Comparison of ENCODE assay signal across 9 mouse cellular contexts in the genomic region with DNA sequence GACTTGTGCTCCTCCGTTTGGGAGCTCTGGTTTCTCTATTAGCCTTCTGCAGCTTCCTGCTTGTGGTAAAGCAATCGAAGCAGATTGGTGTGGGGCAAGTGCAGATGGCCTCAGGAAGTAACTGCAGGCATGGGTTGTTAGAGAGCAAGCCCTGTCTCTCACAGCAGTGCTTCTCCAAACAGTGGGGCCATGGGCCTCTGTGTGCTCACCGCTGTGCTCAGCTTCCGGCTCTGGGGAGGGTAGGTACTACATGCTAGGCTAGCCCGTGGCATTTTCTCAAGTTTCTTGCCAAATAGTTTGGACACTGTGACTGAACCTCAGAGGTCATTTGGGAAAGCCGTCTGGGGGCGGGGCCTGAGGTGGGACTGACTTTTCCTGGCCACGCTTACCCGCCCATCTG. TPM values are rescaled to one million over a fixed set of nuclear protein-coding genes. Genes with fewer than 3 reads are reported as not detected.
DNase-seq lines count a peak whose midpoint lies in the region; ATAC-seq lines count a peak whose summit lies in the region.
"Had no signal": no experiment of that assay in that cellular context is flagged by ENCODE, and none has a peak within 500 bp of the region (broad histone marks: within the 10 kb centered on the region; RNA-seq: fewer than 3 reads in every experiment).

No protein-coding gene starts in this region.

- no peak for ATAC-seq in forebrain, embryonic 14.5 days
- no peak for ATAC-seq in forebrain, embryonic 11.5 days (replicated peaks; ENCODE audit: low FRiP score)
- ATAC-seq in liver, embryonic 12.5 days, result no peak
- ATAC-seq in forebrain, embryonic 15.5 days (replicated peaks), result no peak

- H3K9ac ChIP-seq in forebrain, embryonic 14.5 days (ENCODE audit: low read length), result peak overlapping the region; percentile 17; the same call in 1 of the 2 replicates
- no peak overlapping the region for H3K9ac ChIP-seq in forebrain, embryonic 11.5 days (ENCODE audit: low read length)
- H3K9ac ChIP-seq in liver, embryonic 12.5 days, result no peak overlapping the region
- H3K9ac ChIP-seq in forebrain, embryonic 15.5 days (replicated peaks), result no peak overlapping the region
- H3K9ac ChIP-seq: lung, embryonic 15.5 days had no signal

- H3K9me3 ChIP-seq in forebrain, embryonic 14.5 days (replicated peaks; ENCODE audit: control insufficient read depth, low read length), result no peaks in the 10 kb centered on the region
- H3K9me3 ChIP-seq in forebrain, embryonic 11.5 days (ENCODE audit: control insufficient read depth, low read length), result no peaks in the 10 kb centered on the region
- no peaks in the 10 kb centered on the region for H3K9me3 ChIP-seq in liver, embryonic 12.5 days (replicated peaks)
- no peaks in the 10 kb centered on the region for H3K9me3 ChIP-seq in forebrain, embryonic 15.5 days
- H3K9me3 ChIP-seq: lung, embryonic 15.5 days had no signal

- peaks cover 48% of the 10 kb centered on the region for H3K36me3 ChIP-seq in forebrain, embryonic 14.5 days (ENCODE audit: control insufficient read depth, insufficient read depth, low read length)
- no peaks in the 10 kb centered on the region; the same call in 1 of the 2 replicates for H3K36me3 ChIP-seq in forebrain, embryonic 11.5 days (ENCODE audit: control insufficient read depth, insufficient read depth, low read length)
- peaks cover 100% of the 10 kb centered on the region for H3K36me3 ChIP-seq in liver, embryonic 12.5 days
- H3K36me3 ChIP-seq in forebrain, embryonic 15.5 days, result no peaks in the 10 kb centered on the region

- H3K4me2 ChIP-seq in forebrain, embryonic 14.5 days (ENCODE audit: low read length), result no peak overlapping the region
- no peak overlapping the region for H3K4me2 ChIP-seq in forebrain, embryonic 11.5 days (ENCODE audit: low read depth, low read length, severe bottlenecking)
- no peak overlapping the region for H3K4me2 ChIP-seq in liver, embryonic 12.5 days
- no peak overlapping the region for H3K4me2 ChIP-seq in forebrain, embryonic 15.5 days (replicated peaks)
- H3K4me2 ChIP-seq: lung, embryonic 15.5 days had no signal

- WGBS in forebrain, embryonic 14.5 days, result 82% methylated on average over 9 of the region's 9 CpGs
- WGBS in forebrain, embryonic 11.5 days, result 84% methylated on average over 9 of the region's 9 CpGs
- WGBS in liver, embryonic 12.5 days (ENCODE audit: insufficient replicate concordance), result 50% methylated on average over 9 of the region's 9 CpGs
- WGBS in forebrain, embryonic 15.5 days, result 86% methylated on average over 9 of the region's 9 CpGs

- H3K27ac ChIP-seq in forebrain, embryonic 14.5 days (ENCODE audit: low read depth, low read length), result no peak overlapping the region
- no peak overlapping the region for H3K27ac ChIP-seq in forebrain, embryonic 11.5 days (ENCODE audit: low read depth, low read length)
- H3K27ac ChIP-seq in liver, embryonic 12.5 days, result peak overlapping the region; percentile 25; the same call in 1 of the 2 replicates
- no peak overlapping the region for H3K27ac ChIP-seq in forebrain, embryonic 15.5 days (replicated peaks)
- H3K27ac ChIP-seq: lung, embryonic 15.5 days had no signal

- no peaks in the 10 kb centered on the region for H3K4me1 ChIP-seq in forebrain, embryonic 14.5 days (ENCODE audit: control insufficient read depth, insufficient read depth, low read length)
- H3K4me1 ChIP-seq in forebrain, embryonic 11.5 days (replicated peaks; ENCODE audit: control insufficient read depth, insufficient read depth, low read length), result no peaks in the 10 kb centered on the region
- H3K4me1 ChIP-seq in liver, embryonic 12.5 days, result peaks cover 49% of the 10 kb centered on the region
- H3K4me1 ChIP-seq in forebrain, embryonic 15.5 days, result peaks cover 14% of the 10 kb centered on the region; the same call in 1 of the 2 replicates

- DNase-seq in forebrain, embryonic 14.5 days (ENCODE audit: low spot score), result no peak
- no peak for DNase-seq in forebrain, embryonic 11.5 days (ENCODE audit: low spot score)
- peak; percentile 62 for DNase-seq in urinary bladder, postnatal 14 days (ENCODE audit: low spot score)
- no peak for DNase-seq in urinary bladder, postnatal 10 days (ENCODE audit: low spot score)
- DNase-seq in cerebellum, adult 8-10 months, result no peak
- DNase-seq in frontal cortex, postnatal 10 days (ENCODE audit: low spot score in 2 of 2), result no peak

- no peaks in the 10 kb centered on the region for H3K27me3 ChIP-seq in forebrain, embryonic 14.5 days (replicated peaks; ENCODE audit: control insufficient read depth, insufficient read depth, low read length)
- H3K27me3 ChIP-seq in forebrain, embryonic 11.5 days (ENCODE audit: control insufficient read depth, insufficient read depth, low read length), result no peaks in the 10 kb centered on the region
- no peaks in the 10 kb centered on the region for H3K27me3 ChIP-seq in liver, embryonic 12.5 days (replicated peaks)
- no peaks in the 10 kb centered on the region for H3K27me3 ChIP-seq in forebrain, embryonic 15.5 days
- H3K27me3 ChIP-seq: lung, embryonic 15.5 days had no signal

- no peak overlapping the region for H3K4me3 ChIP-seq in forebrain, embryonic 14.5 days (ENCODE audit: low read depth, low read length)
- H3K4me3 ChIP-seq in forebrain, embryonic 11.5 days (ENCODE audit: low read depth, low read length), result no peak overlapping the region
- H3K4me3 ChIP-seq in liver, embryonic 12.5 days, result no peak overlapping the region
- H3K4me3 ChIP-seq in forebrain, embryonic 15.5 days, result no peak overlapping the region
- H3K4me3 ChIP-seq: lung, embryonic 15.5 days had no signal

RNA-seq across cellular contexts. Expression of a gene that starts 9.4 kb away (rescaled TPM):
- 8.2 and 9.8 TPM in 2 replicates for polyA plus RNA-seq in forebrain, embryonic 14.5 days (2014; fragmentation: Nextera tagmentation; extraction: Ambion mirVana)
- polyA plus RNA-seq in forebrain, embryonic 11.5 days (2014; fragmentation: Nextera tagmentation; extraction: Ambion mirVana), result 23.3 and 25.2 TPM in 2 replicates
- polyA plus RNA-seq in liver, embryonic 12.5 days (2016; fragmentation: Nextera tagmentation; extraction: Ambion mirVana), result 6.8 and 7.1 TPM in 2 replicates
- polyA plus RNA-seq in forebrain, embryonic 15.5 days (2015; fragmentation: Nextera tagmentation; extraction: Ambion mirVana), result 9.2 and 9.9 TPM in 2 replicates

RNA-seq across cellular contexts. Expression of a gene that starts 10.6 kb away (rescaled TPM):
- polyA plus RNA-seq in forebrain, embryonic 14.5 days (2014; fragmentation: Nextera tagmentation; extraction: Ambion mirVana), result 14.1 and 16.4 TPM in 2 replicates
- polyA plus RNA-seq in forebrain, embryonic 11.5 days (2014; fragmentation: Nextera tagmentation; extraction: Ambion mirVana), result 52.8 and 54.7 TPM in 2 replicates
- 86.5 and 89.9 TPM in 2 replicates for polyA plus RNA-seq in liver, embryonic 12.5 days (2016; fragmentation: Nextera tagmentation; extraction: Ambion mirVana)
- 11.2 and 12.1 TPM in 2 replicates for polyA plus RNA-seq in forebrain, embryonic 15.5 days (2015; fragmentation: Nextera tagmentation; extraction: Ambion mirVana)

RNA-seq across cellular contexts. Expression of a gene that starts 54.8 kb away (rescaled TPM):
- 3.3 and 3.7 TPM in 2 replicates for polyA plus RNA-seq in forebrain, embryonic 14.5 days (2014; fragmentation: Nextera tagmentation; extraction: Ambion mirVana)
- 5.5 and 6.3 TPM in 2 replicates for polyA plus RNA-seq in forebrain, embryonic 11.5 days (2014; fragmentation: Nextera tagmentation; extraction: Ambion mirVana)
- 2.0 and 2.2 TPM in 2 replicates for polyA plus RNA-seq in liver, embryonic 12.5 days (2016; fragmentation: Nextera tagmentation; extraction: Ambion mirVana)
- polyA plus RNA-seq in forebrain, embryonic 15.5 days (2015; fragmentation: Nextera tagmentation; extraction: Ambion mirVana), result 4.4 and 5.1 TPM in 2 replicates
